Mouse (Mus musculus) spleen, adult 18-20 months (tissue): ENCODE measurements around the gene Fam78b.

Experiments
- DNase-seq, 2 experiments: peaks; one replicate each; pipeline ENCODE4 v3.0.0; 2022; ENCODE audit warnings: mixed read lengths in 2 of 2

The Fam78b gene

GRCm38 (mm10) chr1:167001174-167001843 is at the start of gene Fam78b:
TSS of gene Fam78b (plus strand) at chr1:167001417.
- DNase-seq: peak; percentile 13 to 14

GRCm38 (mm10) chr1:166964508-166964907 is 36.7 kb upstream of the Fam78b start:
- DNase-seq: no peak

- no peak for DNase-seq
Observed at GRCm38 (mm10) chr1:166968271-166968670, 32.9 kb upstream of the Fam78b start.

GRCm38 (mm10) chr1:166973731-166974130 is 27.5 kb upstream of the Fam78b start:
- no peak for DNase-seq

GRCm38 (mm10) chr1:166978611-166979010 is 22.6 kb upstream of the Fam78b start:
- DNase-seq: no peak

GRCm38 (mm10) chr1:166994266-166994665 is 7.0 kb upstream of the Fam78b start:
- DNase-seq: no peak

- no peak for DNase-seq
Observed at GRCm38 (mm10) chr1:166996250-166996649, 5.0 kb upstream of the Fam78b start.

GRCm38 (mm10) chr1:166996811-166997210 is 4.4 kb upstream of the Fam78b start:
- no peak for DNase-seq

- peak; percentile 65 to 77 for DNase-seq
Observed at GRCm38 (mm10) chr1:167000529-167001173, 566 bp upstream of the Fam78b start.

- DNase-seq: peak in 1 of 2 experiments; percentile 5
Observed at GRCm38 (mm10) chr1:167001844-167002485, 748 bp downstream of the Fam78b start.

GRCm38 (mm10) chr1:167002486-167002850 is 1.3 kb downstream of the Fam78b start:
- peak in 1 of 2 experiments; percentile 16 for DNase-seq

GRCm38 (mm10) chr1:167004621-167005020 is 3.4 kb downstream of the Fam78b start:
- no peak for DNase-seq

GRCm38 (mm10) chr1:167007341-167007740 is 6.1 kb downstream of the Fam78b start:
- DNase-seq: no peak

- DNase-seq: no peak
Observed at GRCm38 (mm10) chr1:167010190-167010589, 9.0 kb downstream of the Fam78b start.

GRCm38 (mm10) chr1:167011301-167011700 is 10.1 kb downstream of the Fam78b start:
- no peak for DNase-seq

GRCm38 (mm10) chr1:167012616-167013015 is 11.4 kb downstream of the Fam78b start:
- no peak for DNase-seq

GRCm38 (mm10) chr1:167013234-167013864 is 12.1 kb downstream of the Fam78b start:
- DNase-seq: no peak

- no peak for DNase-seq
Observed at GRCm38 (mm10) chr1:167016269-167016668, 15.1 kb downstream of the Fam78b start.

- DNase-seq: no peak
Observed at GRCm38 (mm10) chr1:167022001-167022424, 20.8 kb downstream of the Fam78b start.

- DNase-seq: no peak
Observed at GRCm38 (mm10) chr1:167022541-167023121, 21.4 kb downstream of the Fam78b start.

GRCm38 (mm10) chr1:167023794-167024193 is 22.6 kb downstream of the Fam78b start:
- DNase-seq: no peak

GRCm38 (mm10) chr1:167024961-167025360 is 23.7 kb downstream of the Fam78b start:
- DNase-seq: no peak

- DNase-seq: no peak
Observed at GRCm38 (mm10) chr1:167032046-167032648, 30.9 kb downstream of the Fam78b start.
